Mouse (Mus musculus) E14TG2a.4 (cell line): ENCODE results near the gene Fndc7.
"Not testable (repeated sequence)": the region's sequence is repeated elsewhere in the genome, so short reads cannot be mapped to it uniquely, and the experiment has no call there.

Source experiments
- H3K27me3 ChIP-seq: 2 replicates; pipeline ENCODE4 v1.6.1; 2014; ENCODE audit warnings: low read length, control low read depth; ENCODE audit not compliant: insufficient read depth
- H3K36me3 ChIP-seq: 2 replicates; pipeline ENCODE4 v1.6.1; 2014; ENCODE audit warnings: low read length, control low read depth; ENCODE audit not compliant: insufficient read depth
- H3K4me1 ChIP-seq: replicated peaks from 2 replicates; pipeline ENCODE4 v1.6.1; 2014; ENCODE audit warnings: low read depth, low read length, control low read depth
- H3K4me3 ChIP-seq: replicated peaks from 2 replicates; pipeline ENCODE4 v1.5.1; 2014; ENCODE audit warnings: mild to moderate bottlenecking, low read length
- H3K9me3 ChIP-seq: 2 replicates; pipeline ENCODE4 v1.6.1; 2014; ENCODE audit warnings: low read length, control low read depth
- CTCF ChIP-seq: conservative IDR thresholded peaks from 2 replicates; pipeline ENCODE4 v1.5.1; 2014; ENCODE audit warnings: low read length
- NANOG ChIP-seq: IDR thresholded peaks from 2 replicates; pipeline ENCODE4 v1.6.1; 2014; ENCODE audit warnings: borderline replicate concordance, low read length, mixed read lengths
- POU5F1 ChIP-seq: IDR thresholded peaks from 2 replicates; pipeline ENCODE4 v1.6.1; 2014; ENCODE audit warnings: low read length, borderline replicate concordance

Fndc7 gene

GRCm38 (mm10) chr3:108844026-108844425, 45.8 kb downstream of the Fndc7 start:
- H3K4me3 ChIP-seq = no peak overlapping the region
- no peaks in the 10 kb centered on the region for H3K36me3 ChIP-seq
- peaks cover 33% of the 10 kb centered on the region for H3K9me3 ChIP-seq
- no peak for TF ChIP-seq POU5F1
- peaks cover 7% of the 10 kb centered on the region for H3K4me1 ChIP-seq
- no peaks in the 10 kb centered on the region for H3K27me3 ChIP-seq

GRCm38 (mm10) chr3:108840716-108841054, 49.1 kb downstream of the Fndc7 start:
- H3K9me3 ChIP-seq = peaks cover 20% of the 10 kb centered on the region
- peaks cover 7% of the 10 kb centered on the region for H3K4me1 ChIP-seq
- H3K4me3 ChIP-seq = no peak overlapping the region
- H3K27me3 ChIP-seq = no peaks in the 10 kb centered on the region
- 0 out of 2 replicates have a peak, but pooled peaks cover 4% of the 10 kb centered on the region for H3K36me3 ChIP-seq
- TF ChIP-seq POU5F1 = no peak
- peak; percentile 69; the same call in 1 of the 2 replicates for TF ChIP-seq CTCF
- TF ChIP-seq NANOG = no peak

GRCm38 (mm10) chr3:108840000-108840715, 49.6 kb downstream of the Fndc7 start, which contains the start of gene Stxbp3:
TSS of gene Stxbp3 (minus strand) at chr3:108840526.
- TF ChIP-seq POU5F1 = no peak
- TF ChIP-seq NANOG = no peak; the same call in 1 of the 2 replicates
- H3K4me3 ChIP-seq = peak within 1 kb of the TSS; percentile 97

GRCm38 (mm10) chr3:108839647-108839999, 50.2 kb downstream of the Fndc7 start:
- 0 out of 2 replicates have a peak, but pooled peaks cover 4% of the 10 kb centered on the region for H3K36me3 ChIP-seq
- peak overlapping the region; percentile 97 for H3K4me3 ChIP-seq
- no peaks in the 10 kb centered on the region for H3K27me3 ChIP-seq
- peaks cover 7% of the 10 kb centered on the region for H3K4me1 ChIP-seq
- TF ChIP-seq CTCF (no peak), POU5F1 (no peak), NANOG (no peak)
- peaks cover 9% of the 10 kb centered on the region; the same call in 1 of the 2 replicates for H3K9me3 ChIP-seq

More at GRCm38 (mm10) chr3:108840000-108840715, 49.6 kb downstream of the Fndc7 start, which contains the start of gene Stxbp3:
- peaks cover 7% of the 10 kb centered on the region for H3K4me1 ChIP-seq
- no peaks in the 10 kb centered on the region for H3K27me3 ChIP-seq
- H3K36me3 ChIP-seq = 0 out of 2 replicates have a peak, but pooled peaks cover 4% of the 10 kb centered on the region
- H3K9me3 ChIP-seq = peaks cover 15% of the 10 kb centered on the region

GRCm38 (mm10) chr3:108838980-108839379, 50.8 kb downstream of the Fndc7 start:
- 0 out of 2 replicates have a peak, but pooled peaks cover 3% of the 10 kb centered on the region for H3K9me3 ChIP-seq
- no peaks in the 10 kb centered on the region for H3K27me3 ChIP-seq
- peaks cover 7% of the 10 kb centered on the region for H3K4me1 ChIP-seq
- TF ChIP-seq CTCF = no peak
- no peak for TF ChIP-seq POU5F1
- no peak for TF ChIP-seq NANOG
- H3K36me3 ChIP-seq = 0 out of 2 replicates have a peak, but pooled peaks cover 4% of the 10 kb centered on the region
- peak overlapping the region; percentile 97 for H3K4me3 ChIP-seq

GRCm38 (mm10) chr3:108836931-108837330, 52.9 kb downstream of the Fndc7 start:
- Histone ChIP-seq H3K27me3 (no peaks in the 10 kb centered on the region), H3K36me3 (0 out of 2 replicates have a peak, but pooled peaks cover 4% of the 10 kb centered on the region), H3K4me3 (no peak overlapping the region), H3K9me3 (no peaks in the 10 kb centered on the region), H3K4me1 (peaks cover 8% of the 10 kb centered on the region)
- TF ChIP-seq POU5F1 (no peak), NANOG (no peak), CTCF (no peak)

- not testable (repeated sequence) for H3K36me3 ChIP-seq, H3K27me3 ChIP-seq, H3K4me3 ChIP-seq, H3K9me3 ChIP-seq
- H3K4me1 ChIP-seq = peaks cover 14% of the 10 kb centered on the region
Observed at GRCm38 (mm10) chr3:108833717-108834116, 56.1 kb downstream of the Fndc7 start.

- TF ChIP-seq POU5F1 = no peak
- no peak for TF ChIP-seq CTCF
- TF ChIP-seq NANOG = no peak
- Histone ChIP-seq H3K4me1 (peaks cover 14% of the 10 kb centered on the region), H3K36me3 (peaks cover 7% of the 10 kb centered on the region), H3K27me3 (no peaks in the 10 kb centered on the region), H3K4me3 (no peak overlapping the region), H3K9me3 (no peaks in the 10 kb centered on the region)
Observed at GRCm38 (mm10) chr3:108831750-108832149, 58.1 kb downstream of the Fndc7 start.

GRCm38 (mm10) chr3:108830493-108830892, 59.3 kb downstream of the Fndc7 start:
- H3K4me3 ChIP-seq = 0 out of 2 replicates have a peak overlapping the region, but pooled peaks have one; percentile 24
- TF ChIP-seq CTCF (no peak), POU5F1 (no peak), NANOG (no peak)
- no peaks in the 10 kb centered on the region for H3K27me3 ChIP-seq

More at GRCm38 (mm10) chr3:108830493-108830892, 59.3 kb downstream of the Fndc7 start:
- Histone ChIP-seq H3K9me3 (no peaks in the 10 kb centered on the region), H3K36me3 (peaks cover 14% of the 10 kb centered on the region), H3K4me1 (peaks cover 14% of the 10 kb centered on the region)
